Mouse (Mus musculus) yolk sac, embryonic 10.5 days (tissue): ENCODE results near the gene Bclaf3.

ENCODE experiments used
- DNase-seq: peaks from one replicate; pipeline ENCODE4 v3.0.0-alpha.2; 2017; ENCODE audit warnings: low spot score

The Bclaf3 gene

GRCm38 (mm10) chrX:159626907-159627587, 100.6 kb downstream of the Bclaf3 start, which contains the start of gene Sh3kbp1:
Sh3kbp1 (plus strand) TSS chrX:159627272.
- peak; percentile 57 for DNase-seq

GRCm38 (mm10) chrX:159627588-159628566, 101.4 kb downstream of the Bclaf3 start:
- peak; percentile 31 for DNase-seq

DNA sequence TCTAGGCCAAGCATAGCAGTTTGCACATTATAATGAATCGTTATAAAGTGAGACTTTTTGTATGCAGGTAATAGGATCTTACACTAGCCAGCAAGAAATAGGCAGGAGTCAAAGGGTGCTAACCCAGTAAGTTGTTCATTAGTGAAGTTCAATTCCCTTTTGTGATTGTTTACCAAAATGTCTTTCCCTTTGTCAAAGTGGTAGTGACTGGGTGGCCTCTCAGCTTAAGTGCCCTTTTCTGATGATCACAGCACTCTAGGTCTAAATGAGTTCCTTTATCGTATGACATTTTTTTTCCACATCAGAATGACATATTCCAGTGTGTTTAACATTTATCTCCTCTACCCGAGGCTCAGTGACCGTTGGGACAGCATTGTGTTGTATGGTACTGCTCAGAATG, 102.1 kb downstream of the Bclaf3 start:
- DNase-seq, result no peak

GRCm38 (mm10) chrX:159629203-159629602, 102.7 kb downstream of the Bclaf3 start:
- DNase-seq, result no peak

- no peak for DNase-seq
Measured at GRCm38 (mm10) chrX:159638500-159639227, 112.2 kb downstream of the Bclaf3 start.

DNA sequence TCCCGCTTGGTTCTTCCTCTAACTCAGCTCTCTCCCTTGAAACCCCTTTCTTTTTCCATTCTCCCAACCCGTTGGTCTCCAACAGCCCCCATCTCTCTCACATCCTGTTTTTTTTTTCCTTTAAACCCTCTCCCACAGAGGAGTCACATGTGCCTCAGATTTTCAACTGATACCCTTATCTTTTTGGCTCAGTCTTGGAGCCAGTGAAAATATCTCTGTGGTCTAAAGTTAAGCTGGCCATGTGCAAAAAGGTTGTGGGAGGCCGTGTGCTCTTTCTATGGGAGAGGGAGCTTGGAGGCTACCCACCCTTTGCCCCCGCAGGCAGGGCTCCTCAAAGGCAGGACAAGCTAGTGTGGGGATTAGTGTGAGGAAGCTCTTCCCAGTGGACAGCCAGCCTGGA, 113.5 kb downstream of the Bclaf3 start:
- no peak for DNase-seq
